Mouse (Mus musculus): Measurements from ENCODE around the gene Plekhm1.

GRCm38 (mm10) chr11:103324723-103325122 lies 87.8 kb downstream of the Plekhm1 start:
- TF ChIP-seq CTCF (conservative IDR thresholded peaks at IDR 0.05; ENCODE audit: low read length) = no peak
- TF ChIP-seq NANOG (IDR thresholded peaks at IDR 0.05; ENCODE audit: borderline replicate concordance, low read length) = no peak
- TF ChIP-seq POU5F1 (IDR thresholded peaks at IDR 0.05; ENCODE audit: borderline replicate concordance, low read length) = no peak

Data from E14TG2a.4 (cell line).